In genomic region chr17:43334074-43334473, GRCm38 (mm10) we compare ENCODE assay signal across 18 mouse cellular contexts. TPM values are rescaled to one million over a fixed set of nuclear protein-coding genes. Genes with fewer than 3 reads are reported as not detected.
A peak's percentile ranks its signal among the peaks of the same experiment; 100 is the strongest.
DNase-seq lines count a peak whose midpoint lies in the region; ATAC-seq and TF ChIP-seq lines count a peak whose summit lies in the region.
"Had no signal": no experiment of that assay in that cellular context is flagged by ENCODE, and none has a peak within 500 bp of the region (broad histone marks: within the 10 kb centered on the region; RNA-seq: fewer than 3 reads in every experiment).

No protein-coding gene starts in this region.

- H3K9ac ChIP-seq in heart, postnatal 0 days (replicated peaks; ENCODE audit: low read depth, low read length) = no peak overlapping the region
- H3K9ac ChIP-seq in lung, embryonic 14.5 days = no peak overlapping the region
- H3K9ac ChIP-seq: embryonic facial prominence, embryonic 13.5 days; hindbrain, embryonic 14.5 days; limb, embryonic 13.5 days; midbrain, embryonic 13.5 days; neural tube, embryonic 12.5 days had no signal

- no peak for TF ChIP-seq CTCF in heart, postnatal 0 days (IDR thresholded peaks at IDR 0.05; ENCODE audit: low read depth)
- TF ChIP-seq CTCF in lung, embryonic 14.5 days (IDR thresholded peaks at IDR 0.05; ENCODE audit: low read depth) = no peak
- no peak for TF ChIP-seq CTCF in lung, adult 2 months (IDR thresholded peaks at IDR 0.05; ENCODE audit: insufficient read depth, low read length)
- TF ChIP-seq CTCF in left cerebral cortex, adult 2 months (IDR thresholded peaks at IDR 0.05) = no peak

- no peak overlapping the region for H3K27ac ChIP-seq in heart, postnatal 0 days (ENCODE audit: low read depth)
- no peak overlapping the region for H3K27ac ChIP-seq in lung, embryonic 14.5 days (ENCODE audit: low read depth)
- H3K27ac ChIP-seq in left cerebral cortex, adult 2 months = no peak overlapping the region
- H3K27ac ChIP-seq: embryonic facial prominence, embryonic 13.5 days; hindbrain, embryonic 14.5 days; limb, embryonic 13.5 days; midbrain, embryonic 13.5 days; neural tube, embryonic 12.5 days had no signal

- no peak overlapping the region for H3K4me2 ChIP-seq in heart, postnatal 0 days (ENCODE audit: low read depth, low read length)
- no peak overlapping the region for H3K4me2 ChIP-seq in lung, embryonic 14.5 days
- H3K4me2 ChIP-seq: embryonic facial prominence, embryonic 13.5 days; hindbrain, embryonic 14.5 days; limb, embryonic 13.5 days; midbrain, embryonic 13.5 days; neural tube, embryonic 12.5 days had no signal

- no peaks in the 10 kb centered on the region for H3K9me3 ChIP-seq in heart, postnatal 0 days (replicated peaks; ENCODE audit: control insufficient read depth, low read length)
- H3K9me3 ChIP-seq in lung, embryonic 14.5 days (ENCODE audit: low read depth, low read length) = no peaks in the 10 kb centered on the region
- H3K9me3 ChIP-seq: embryonic facial prominence, embryonic 13.5 days; limb, embryonic 13.5 days; midbrain, embryonic 13.5 days; neural tube, embryonic 12.5 days had no signal

- no peaks in the 10 kb centered on the region for H3K36me3 ChIP-seq in heart, postnatal 0 days (replicated peaks; ENCODE audit: control insufficient read depth, insufficient read depth, low read length)
- no peaks in the 10 kb centered on the region for H3K36me3 ChIP-seq in lung, embryonic 14.5 days (ENCODE audit: insufficient read depth)
- H3K36me3 ChIP-seq: embryonic facial prominence, embryonic 13.5 days; limb, embryonic 13.5 days; midbrain, embryonic 13.5 days; neural tube, embryonic 12.5 days had no signal

- no peak for ATAC-seq in heart, postnatal 0 days (ENCODE audit: insufficient read depth, low read depth)
- peak; percentile 22; the same call in 1 of the 2 replicates for ATAC-seq in lung, embryonic 14.5 days (ENCODE audit: insufficient read depth)
- ATAC-seq in hematopoietic stem cell, adult 5-6 weeks (replicated peaks in 1 of 2; ENCODE audit: insufficient read depth in 1 of 2, low FRiP score in 2 of 2, low TSS enrichment in 1 of 2, low read depth in 1 of 2, poor library complexity in 2 of 2, severe bottlenecking in 2 of 2) = peak; percentile 23 to 44; a peak in 2 of 4 replicates
- ATAC-seq in megakaryocyte, adult 5-6 weeks (ENCODE audit: poor library complexity, severe bottlenecking) = peak; percentile 55
- ATAC-seq: forebrain, embryonic 16.5 days; midbrain, embryonic 13.5 days had no signal

- intact Hi-C loops in heart, postnatal 36 days (cut with DNase I) = no loop called here
- intact Hi-C loops in left cerebral cortex, adult 2 months (cut with DNase I) = no loop called here

- no peak for TF ChIP-seq POLR2A in lung, adult 2 months (IDR thresholded peaks at IDR 0.05; ENCODE audit: borderline replicate concordance, extremely low read depth, low read depth, low read length)

- no peaks in the 10 kb centered on the region for H3K27me3 ChIP-seq in heart, postnatal 0 days (ENCODE audit: control insufficient read depth, insufficient read depth, low read length)
- no peaks in the 10 kb centered on the region for H3K27me3 ChIP-seq in lung, embryonic 14.5 days (ENCODE audit: insufficient read depth, low read length)
- H3K27me3 ChIP-seq: embryonic facial prominence, embryonic 13.5 days; limb, embryonic 13.5 days; midbrain, embryonic 13.5 days; neural tube, embryonic 12.5 days had no signal

- WGBS in heart, postnatal 0 days = 56% methylated on average over 9 of the region's 9 CpGs
- WGBS in lung, embryonic 14.5 days = 39% methylated on average over 9 of the region's 9 CpGs
- WGBS in lung, adult 2 months = 43% methylated on average over 9 of the region's 9 CpGs

- peak; percentile 83 for TF ChIP-seq EP300 in heart, postnatal 0 days (IDR thresholded peaks at IDR 0.05; ENCODE audit: low read depth)

- no peak for DNase-seq in heart, postnatal 0 days (ENCODE audit: low spot score)
- no peak for DNase-seq in heart, postnatal 36 days
- DNase-seq in lung, embryonic 14.5 days = peak; percentile 22
- no peak for DNase-seq in lung, adult 2 months
- no peak for DNase-seq in left cerebral cortex, adult 2 months (ENCODE audit: extremely low spot score in 1 of 2, low spot score in 2 of 2)
- DNase-seq: cerebellum, adult 9-10 months; kidney, postnatal 25 days; layer of hippocampus, adult 9-11 months; right cerebral cortex, adult 18-20 months; thymus, postnatal 14 days had no signal

- no peaks in the 10 kb centered on the region for H3K4me1 ChIP-seq in heart, postnatal 0 days (ENCODE audit: control insufficient read depth, insufficient read depth)
- peaks cover 4% of the 10 kb centered on the region; the same call in 1 of the 2 replicates for H3K4me1 ChIP-seq in lung, embryonic 14.5 days (ENCODE audit: insufficient read depth)
- H3K4me1 ChIP-seq in lung, adult 2 months (ENCODE audit: control insufficient read depth, insufficient read depth, low read length) = peaks cover 28% of the 10 kb centered on the region
- H3K4me1 ChIP-seq: midbrain, embryonic 13.5 days; neural tube, embryonic 12.5 days had no signal

- H3K4me3 ChIP-seq in heart, postnatal 0 days (ENCODE audit: low read depth, low read length) = no peak overlapping the region
- no peak overlapping the region for H3K4me3 ChIP-seq in lung, embryonic 14.5 days (ENCODE audit: low read depth, low read length)
- no peak overlapping the region for H3K4me3 ChIP-seq in lung, adult 2 months (replicated peaks; ENCODE audit: extremely low read depth, low read depth, low read length)
- H3K4me3 ChIP-seq in left cerebral cortex, adult 2 months = no peak overlapping the region
- H3K4me3 ChIP-seq: embryonic facial prominence, embryonic 13.5 days; limb, embryonic 13.5 days; midbrain, embryonic 13.5 days; neural tube, embryonic 12.5 days had no signal

RNA-seq across cellular contexts. Expression of gene Adgrf5, which starts 26.2 kb away (rescaled TPM):
- 89.0 and 134 TPM in 2 replicates for total RNA-seq in heart, postnatal 0 days (2014; rRNA removed; ENCODE audit: low replicate concordance)
- 16.7 and 19.1 TPM in 2 replicates for polyA plus RNA-seq in heart, postnatal 0 days (2015; fragmentation: Nextera tagmentation; extraction: Ambion mirVana)
- 100 to 1,000 TPM; 209 to 282 TPM for total RNA-seq in heart, postnatal 36 days (2021)
- polyA plus RNA-seq in lung, embryonic 14.5 days (2014; fragmentation: Nextera tagmentation; extraction: Ambion mirVana) = 18.5 and 18.8 TPM in 2 replicates
- 242 and 327 TPM in 2 replicates for polyA plus RNA-seq in lung, adult 2 months (2012; rRNA removed)
- total RNA-seq in hematopoietic stem cell, adult 5-6 weeks (2017) = 0.13 TPM in 1 of 2 replicates, not detected in the other
- 0.07 TPM in 1 of 2 replicates, not detected in the other for total RNA-seq in megakaryocyte, adult 5-6 weeks (2015)
- 0.22 and 0.24 TPM in 2 replicates for total RNA-seq in megakaryocyte, adult 5-6 weeks (2017)
- total RNA-seq in left cerebral cortex, adult 2 months (2021) = 10 to 100 TPM; 32.5 to 35.0 TPM

Comparison
In these comparisons a context has a peak if more than half of its experiments do, and no peak if none do; other contexts are left out.
1. RNA of gene Adgrf5, which starts 26.2 kb away (total RNA-seq): 209 to 282 TPM in heart, postnatal 36 days, 89.0 to 134 TPM in heart, postnatal 0 days and 32.5 to 35.0 TPM in left cerebral cortex, adult 2 months; 0.07 to 0.24 TPM in megakaryocyte, adult 5-6 weeks and 0.13 TPM in hematopoietic stem cell, adult 5-6 weeks; every median in the first group is over 10 times any median in the second.